Mouse (Mus musculus) heart, embryonic 10.5 days (tissue): ENCODE measurements around the gene Serpinc1. TPM values are rescaled to one million over a fixed set of nuclear protein-coding genes. Genes with fewer than 3 reads are reported as not detected.

Experiments used
- DNase-seq: peaks from one replicate; pipeline ENCODE4 v3.0.0-alpha.2; 2017; ENCODE audit warnings: low spot score
- H3K27ac ChIP-seq: fragments of 300-500 bp; sonication (generic); 2 replicates; pipeline ENCODE4 v1.5.1; 2016; ENCODE audit warnings: mild to moderate bottlenecking
- H3K27me3 ChIP-seq: fragments of 300-500 bp; sonication (generic); 2 replicates; pipeline ENCODE4 v1.6.1; 2016; ENCODE audit warnings: mild to moderate bottlenecking; ENCODE audit not compliant: poor library complexity, insufficient read depth, severe bottlenecking
- H3K36me3 ChIP-seq: fragments of 300-500 bp; sonication (generic); 2 replicates; pipeline ENCODE4 v1.6.1; 2016; ENCODE audit warnings: mild to moderate bottlenecking, moderate library complexity
- H3K4me1 ChIP-seq: fragments of 300-500 bp; sonication (generic); 2 replicates; pipeline ENCODE4 v1.6.1; 2016; ENCODE audit warnings: mild to moderate bottlenecking
- H3K4me3 ChIP-seq: fragments of 300-500 bp; sonication (generic); 2 replicates; pipeline ENCODE4 v1.5.1; 2016; ENCODE audit warnings: mild to moderate bottlenecking, moderate library complexity
- H3K9me3 ChIP-seq: fragments of 300-500 bp; sonication (generic); 2 replicates; pipeline ENCODE4 v1.6.1; 2016; ENCODE audit warnings: mild to moderate bottlenecking, moderate library complexity
- WGBS: fragments of 180-500 bp; shearing (Covaris S2); methylation state at CpG from one replicate; pipeline ENCODE4 v1.1.7; 2016; 5-methylcytosine and 5-hydroxymethylcytosine counted together
- polyA plus RNA-seq: library from polyadenylated mRNA; unstranded; fragments of >200 nt; fragmentation: Nextera tagmentation; extraction: Ambion mirVana; gene quantifications from 2 replicates; pipeline ENCODE4 v1.2.1, GENCODE M21; 2016

Serpinc1 gene
- polyA plus RNA-seq, 1 experiment from 2014 or later: 32.9 TPM

DNA sequence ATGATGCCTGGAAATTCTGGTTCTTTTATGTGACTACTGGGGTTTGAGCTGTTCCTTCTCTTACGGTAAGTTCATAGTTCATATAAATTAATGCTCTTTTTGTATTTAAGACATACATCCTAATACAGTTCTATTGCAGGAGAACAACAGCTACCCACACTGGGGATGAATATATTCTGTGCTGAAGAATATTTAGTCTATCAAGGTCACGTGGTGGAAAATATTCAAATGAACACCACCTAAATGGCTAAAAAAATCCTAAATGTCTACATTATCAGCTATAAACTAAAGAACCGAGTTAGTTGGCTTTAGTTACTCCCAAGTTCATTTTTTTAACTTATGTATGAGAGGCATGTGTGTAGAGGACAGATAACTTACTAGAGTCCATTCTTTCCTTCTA, 51.7 kb downstream of the Serpinc1 start:
- H3K9me3 ChIP-seq: no peaks in the 10 kb centered on the region
- H3K4me1 ChIP-seq: peaks cover 4% of the 10 kb centered on the region; the same call in 1 of the 2 replicates
- no peak overlapping the region for H3K27ac ChIP-seq
- no peaks in the 10 kb centered on the region for H3K27me3 ChIP-seq
- no peak for DNase-seq
- WGBS: 88% methylated on average over 3 of the region's 3 CpGs
- no peak overlapping the region for H3K4me3 ChIP-seq
- peaks cover 49% of the 10 kb centered on the region for H3K36me3 ChIP-seq

DNA sequence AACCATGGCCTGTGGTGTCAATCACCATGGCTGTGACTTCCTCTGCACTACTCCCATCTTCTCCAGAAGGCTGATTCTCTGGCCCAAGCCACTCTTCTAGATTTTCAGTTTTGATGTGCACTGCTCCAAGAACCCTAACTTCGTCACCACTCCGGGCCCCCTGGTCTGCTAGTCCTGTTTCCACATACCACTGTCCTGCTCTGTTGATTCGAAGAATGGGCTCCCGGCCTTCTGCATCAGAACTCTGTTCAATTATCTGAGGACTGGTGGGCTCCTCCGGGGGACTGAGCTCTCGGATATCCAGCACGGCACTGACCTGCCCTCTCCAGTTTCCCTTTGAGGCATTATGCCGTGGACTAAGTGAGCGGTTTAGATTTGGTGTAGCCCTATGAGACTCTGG, 53.5 kb downstream of the Serpinc1 start:
- peaks cover 4% of the 10 kb centered on the region; the same call in 1 of the 2 replicates for H3K4me1 ChIP-seq
- H3K9me3 ChIP-seq: no peaks in the 10 kb centered on the region
- WGBS: 92% methylated on average over 9 of the region's 9 CpGs
- no peak overlapping the region for H3K27ac ChIP-seq
- no peaks in the 10 kb centered on the region for H3K27me3 ChIP-seq
- H3K4me3 ChIP-seq: no peak overlapping the region
- no peak for DNase-seq
- peaks cover 55% of the 10 kb centered on the region for H3K36me3 ChIP-seq

DNA sequence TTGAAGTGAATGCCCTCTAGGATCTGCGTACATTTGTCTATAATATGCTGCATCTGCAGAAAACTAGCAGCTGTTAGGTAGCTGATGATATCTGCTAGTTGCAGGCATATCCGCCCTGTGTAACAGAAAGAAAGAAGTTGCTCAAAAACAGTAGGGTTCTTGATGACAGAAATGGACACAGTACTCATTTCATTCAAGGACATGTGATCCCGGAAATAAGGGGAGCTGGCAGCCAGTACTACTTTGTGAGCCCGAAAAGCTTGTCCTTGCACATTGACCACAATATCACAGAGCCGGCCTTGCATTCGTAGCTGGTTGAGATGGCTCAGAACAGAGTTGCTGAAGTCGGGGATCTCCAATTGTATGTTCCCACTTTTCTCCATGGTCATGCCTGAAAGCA, 54.0 kb downstream of the Serpinc1 start:
- Histone ChIP-seq H3K9me3 (no peaks in the 10 kb centered on the region), H3K4me1 (peaks cover 4% of the 10 kb centered on the region; the same call in 1 of the 2 replicates), H3K27ac (no peak overlapping the region), H3K36me3 (peaks cover 55% of the 10 kb centered on the region), H3K27me3 (no peaks in the 10 kb centered on the region), H3K4me3 (no peak overlapping the region)
- DNase-seq: no peak
- WGBS: 89% methylated on average over 7 of the region's 7 CpGs

DNA sequence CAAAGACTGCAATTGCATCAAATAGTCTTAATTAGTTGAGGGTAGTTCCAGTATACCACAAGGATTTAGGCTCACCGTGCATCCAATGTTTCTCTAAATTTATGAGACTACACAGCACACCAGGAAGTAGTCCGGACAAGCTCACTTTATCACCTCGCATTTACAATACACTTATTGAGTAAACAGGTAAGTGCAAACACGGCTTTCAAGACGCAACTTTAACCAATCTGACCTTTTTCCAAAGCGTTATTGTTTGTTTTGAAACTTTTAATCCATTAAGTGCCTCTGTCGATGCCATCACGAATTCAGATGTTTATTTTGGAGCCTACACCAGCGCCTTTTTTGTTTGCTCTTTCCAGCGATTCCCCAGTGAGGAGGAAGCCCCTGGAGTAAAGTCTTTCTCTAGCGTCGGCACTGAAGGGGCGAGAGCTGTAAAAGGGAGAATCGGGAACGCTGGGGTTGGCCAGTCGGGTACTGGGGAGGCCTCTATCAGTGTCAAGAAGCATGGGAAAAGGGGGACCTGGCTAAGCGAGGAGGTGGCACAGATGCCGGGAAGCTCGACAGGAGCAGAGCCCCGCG, 55.6 kb downstream of the Serpinc1 start:
- WGBS: 1% methylated on average over 21 of the region's 21 CpGs
- Histone ChIP-seq H3K36me3 (peaks cover 69% of the 10 kb centered on the region), H3K27ac (peak overlapping the region; percentile 98), H3K4me1 (peaks cover 4% of the 10 kb centered on the region; the same call in 1 of the 2 replicates), H3K27me3 (no peaks in the 10 kb centered on the region), H3K9me3 (no peaks in the 10 kb centered on the region), H3K4me3 (peak overlapping the region; percentile 80)
- no peak for DNase-seq

DNA sequence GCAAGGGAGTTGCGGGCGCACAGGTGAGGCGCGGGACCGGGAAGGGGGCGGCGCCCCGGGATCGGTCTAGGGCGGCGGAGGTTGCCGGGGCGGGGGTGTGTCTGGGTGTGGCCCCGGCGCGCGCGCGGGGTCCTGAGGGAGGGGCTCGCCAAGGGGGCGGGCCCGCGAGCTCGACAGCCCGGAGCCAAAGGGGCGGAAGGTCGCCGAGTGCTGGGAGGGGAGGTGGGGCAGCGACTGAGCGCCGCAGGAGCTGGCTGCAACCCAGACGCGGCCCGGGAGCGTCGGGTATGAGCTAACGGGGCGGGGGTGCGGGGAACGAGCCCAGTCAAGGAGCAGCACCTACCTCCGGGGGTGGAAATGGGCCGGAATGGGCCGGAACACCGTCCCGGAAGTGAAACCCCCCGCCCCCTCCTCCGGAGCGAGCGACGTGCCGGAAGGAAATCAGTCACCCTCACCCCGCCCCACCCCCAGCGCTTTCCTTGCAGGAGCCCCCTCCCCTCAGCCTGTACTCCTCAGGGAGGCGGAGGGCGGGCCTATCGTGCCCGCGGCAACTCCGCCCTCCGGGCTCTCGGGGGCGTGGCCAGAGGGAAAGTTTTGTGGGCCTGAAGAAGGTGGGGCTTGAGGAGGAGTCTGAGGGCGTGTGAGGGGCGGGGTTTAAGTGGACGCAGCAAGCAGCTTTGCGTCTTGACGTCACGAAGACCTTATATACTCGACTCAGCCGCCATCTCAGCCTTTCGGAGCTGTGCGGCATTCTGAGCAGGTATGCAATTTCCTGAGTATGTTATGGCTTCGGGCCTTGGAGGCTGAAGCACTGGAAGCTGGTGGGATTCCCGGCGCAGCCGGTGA, 56.3 kb downstream of the Serpinc1 start, which contains the start of gene Zbtb37:
Gene Zbtb37 (minus strand): TSS at position 415 of the 846 bp plus-strand sequence.
- Histone ChIP-seq H3K27me3 (no peaks in the 10 kb centered on the region), H3K9me3 (no peaks in the 10 kb centered on the region), H3K4me3 (peak within 1 kb of the TSS; percentile 80), H3K27ac (peak within 1 kb of the TSS; percentile 98), H3K4me1 (peaks cover 4% of the 10 kb centered on the region; the same call in 1 of the 2 replicates), H3K36me3 (peaks cover 66% of the 10 kb centered on the region)
- under 1% methylated on average over 76 of the region's 76 CpGs for WGBS
- DNase-seq: peak; percentile 100

DNA sequence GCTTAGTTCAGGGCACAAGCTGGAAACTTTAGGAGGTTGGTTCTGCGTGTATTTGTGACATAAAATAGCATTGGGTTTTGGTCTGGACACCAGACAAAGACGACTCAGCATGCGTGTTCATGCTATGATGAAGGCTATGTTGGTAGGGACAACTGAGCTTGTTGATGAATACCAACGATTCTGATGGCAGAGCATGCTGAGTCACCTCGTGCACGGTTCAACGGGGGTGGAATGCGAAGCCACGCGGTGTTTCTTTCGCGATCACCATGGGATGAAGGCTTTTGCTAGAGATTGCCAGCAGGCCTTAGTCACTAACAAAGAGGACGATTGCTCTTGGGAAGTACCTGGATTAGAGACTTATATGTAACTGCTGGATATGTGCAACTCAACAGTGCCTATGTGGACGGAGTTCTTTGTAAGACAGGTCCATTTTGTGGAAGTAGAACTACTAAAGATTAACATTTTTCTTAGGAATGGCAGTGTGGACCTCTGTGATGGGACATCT, 56.9 kb downstream of the Serpinc1 start:
- Histone ChIP-seq H3K27me3 (no peaks in the 10 kb centered on the region), H3K36me3 (peaks cover 61% of the 10 kb centered on the region), H3K27ac (peak overlapping the region; percentile 98), H3K4me1 (peaks cover 4% of the 10 kb centered on the region; the same call in 1 of the 2 replicates), H3K9me3 (no peaks in the 10 kb centered on the region), H3K4me3 (peak overlapping the region; percentile 80)
- DNase-seq: no peak
- WGBS: under 1% methylated on average over 14 of the region's 14 CpGs

DNA sequence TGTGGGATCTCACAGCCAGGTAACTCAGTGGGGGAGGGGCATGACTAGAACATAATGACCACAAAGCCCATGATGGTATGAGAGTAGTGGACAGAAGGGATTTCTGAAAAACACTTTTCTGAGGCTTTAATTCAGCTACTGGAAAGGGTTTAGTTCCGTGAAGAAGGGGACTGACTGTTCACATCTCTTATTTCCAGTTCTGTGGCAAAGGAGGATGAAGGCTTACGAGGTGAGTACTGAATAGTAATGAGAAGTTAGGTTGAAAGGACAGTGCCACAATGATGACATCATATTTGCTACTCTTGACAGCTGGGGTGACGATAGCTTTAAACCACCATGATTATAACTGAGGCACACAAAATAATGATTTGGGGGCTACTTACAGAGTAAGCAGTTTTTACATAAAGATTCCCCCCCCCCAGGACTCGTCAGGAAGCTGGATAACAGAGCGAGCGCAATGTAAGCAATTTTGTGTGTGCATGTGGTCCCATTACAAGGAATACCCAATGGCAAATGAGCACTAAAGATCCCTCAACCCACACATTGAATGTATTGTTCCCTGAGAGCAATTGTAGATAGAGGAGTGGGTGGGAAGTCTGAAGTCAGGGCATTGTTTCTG, 57.5 kb downstream of the Serpinc1 start:
- no peaks in the 10 kb centered on the region for H3K9me3 ChIP-seq
- H3K36me3 ChIP-seq: peaks cover 55% of the 10 kb centered on the region
- H3K4me1 ChIP-seq: peaks cover 4% of the 10 kb centered on the region; the same call in 1 of the 2 replicates
- 1% methylated on average over 6 of the region's 6 CpGs for WGBS
- peak overlapping the region; percentile 98 for H3K27ac ChIP-seq
- DNase-seq: no peak
- peak overlapping the region; percentile 80 for H3K4me3 ChIP-seq
- H3K27me3 ChIP-seq: no peaks in the 10 kb centered on the region

DNA sequence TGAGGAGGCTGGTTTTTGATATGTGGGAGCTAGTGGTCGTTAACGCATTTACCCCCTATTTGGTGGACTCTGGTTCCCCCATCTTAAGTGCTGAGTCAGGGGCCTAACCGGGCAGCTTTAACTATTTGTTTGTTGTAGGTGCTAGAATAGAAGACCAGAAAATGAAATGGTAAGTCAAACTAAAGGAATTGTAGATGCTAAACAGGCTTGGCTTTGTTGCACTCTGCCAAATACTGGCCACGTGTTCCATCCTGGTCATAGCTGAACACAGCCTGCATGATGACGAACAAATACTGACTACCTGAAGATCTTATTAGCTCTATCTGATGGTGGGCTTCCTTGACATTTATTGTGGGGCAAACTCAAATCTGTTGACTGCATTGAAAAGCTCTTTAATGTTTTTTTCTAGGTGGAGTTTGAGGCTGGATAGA, 58.0 kb downstream of the Serpinc1 start:
- peak overlapping the region; percentile 98 for H3K27ac ChIP-seq
- no peaks in the 10 kb centered on the region for H3K9me3 ChIP-seq
- no peaks in the 10 kb centered on the region for H3K27me3 ChIP-seq
- no peak for DNase-seq
- H3K4me3 ChIP-seq: peak overlapping the region; percentile 80
- WGBS: 3% methylated on average over 5 of the region's 5 CpGs
- H3K36me3 ChIP-seq: peaks cover 50% of the 10 kb centered on the region
- peaks cover 4% of the 10 kb centered on the region; the same call in 1 of the 2 replicates for H3K4me1 ChIP-seq

DNA sequence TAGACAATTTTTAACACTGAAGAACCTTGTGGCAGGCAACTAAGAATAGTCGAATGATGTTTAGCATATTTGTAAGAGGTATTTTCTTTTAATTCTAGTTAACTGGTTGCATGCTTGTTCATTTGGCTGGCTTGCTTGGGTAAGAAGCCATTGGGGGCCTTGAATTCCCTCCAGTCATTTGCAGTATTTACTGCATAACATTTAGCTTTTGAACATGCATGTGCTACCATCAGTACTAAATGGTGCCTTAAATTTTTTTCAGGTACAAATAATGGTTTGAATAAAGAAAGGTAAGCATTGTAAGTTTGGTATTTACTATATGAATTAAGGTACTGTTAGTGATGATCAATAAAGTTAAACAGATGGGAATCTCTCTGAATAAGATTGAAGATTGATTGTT, 58.6 kb downstream of the Serpinc1 start:
- 4% methylated on average over 1 of the region's 1 CpGs for WGBS
- Histone ChIP-seq H3K27ac (peak overlapping the region; percentile 98), H3K4me3 (peak overlapping the region; percentile 80), H3K27me3 (no peaks in the 10 kb centered on the region), H3K9me3 (no peaks in the 10 kb centered on the region), H3K36me3 (peaks cover 48% of the 10 kb centered on the region), H3K4me1 (peaks cover 4% of the 10 kb centered on the region; the same call in 1 of the 2 replicates)
- no peak for DNase-seq

DNA sequence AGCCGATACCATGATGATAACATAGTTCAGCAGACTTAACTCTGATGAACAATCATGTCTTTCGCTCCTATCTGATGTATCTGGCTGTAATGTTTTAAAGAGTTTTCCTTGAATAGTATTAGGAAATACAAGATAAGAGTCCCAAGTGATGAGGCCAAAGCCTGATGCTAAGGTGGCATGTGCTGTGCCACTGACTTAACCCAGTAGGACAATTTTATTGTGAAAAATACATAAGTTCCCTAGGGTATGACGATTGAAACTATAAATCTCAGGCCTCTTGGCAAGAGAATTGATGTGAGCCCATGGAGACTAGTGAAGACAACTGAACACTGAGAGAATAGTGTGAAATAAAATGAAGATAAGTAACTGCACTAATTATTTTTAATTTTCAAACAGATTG, 59.2 kb downstream of the Serpinc1 start:
- Histone ChIP-seq H3K36me3 (peaks cover 46% of the 10 kb centered on the region), H3K4me3 (peak overlapping the region; percentile 80), H3K9me3 (no peaks in the 10 kb centered on the region), H3K27me3 (no peaks in the 10 kb centered on the region), H3K4me1 (peaks cover 4% of the 10 kb centered on the region; the same call in 1 of the 2 replicates), H3K27ac (peak overlapping the region; percentile 98; the same call in 1 of the 2 replicates)
- no peak for DNase-seq
- 34% methylated on average over 3 of the region's 3 CpGs for WGBS

DNA sequence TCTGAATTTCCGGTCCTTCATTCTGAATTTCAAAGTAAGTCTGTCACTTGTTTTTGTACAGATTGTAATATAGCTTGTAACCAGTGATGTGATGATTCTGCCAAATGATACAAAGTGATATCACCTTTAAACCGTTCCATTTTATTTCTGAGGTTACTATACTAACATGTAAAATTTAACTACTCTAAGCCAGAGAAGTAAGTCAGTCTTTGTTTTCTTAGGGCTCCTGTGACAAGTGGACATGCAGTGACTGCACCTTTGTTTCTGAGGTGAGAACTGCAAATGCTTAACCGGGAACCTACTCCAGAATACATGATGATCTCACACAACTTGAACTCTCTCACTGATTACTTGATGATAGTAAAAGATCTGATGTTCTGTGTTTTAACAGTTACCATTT, 59.6 kb downstream of the Serpinc1 start:
- 57% methylated on average over 3 of the region's 3 CpGs for WGBS
- Histone ChIP-seq H3K27ac (no peak overlapping the region; the same call in 1 of the 2 replicates), H3K27me3 (no peaks in the 10 kb centered on the region), H3K9me3 (no peaks in the 10 kb centered on the region), H3K36me3 (peaks cover 46% of the 10 kb centered on the region), H3K4me3 (peak overlapping the region; percentile 80), H3K4me1 (peaks cover 4% of the 10 kb centered on the region; the same call in 1 of the 2 replicates)
- DNase-seq: no peak

DNA sequence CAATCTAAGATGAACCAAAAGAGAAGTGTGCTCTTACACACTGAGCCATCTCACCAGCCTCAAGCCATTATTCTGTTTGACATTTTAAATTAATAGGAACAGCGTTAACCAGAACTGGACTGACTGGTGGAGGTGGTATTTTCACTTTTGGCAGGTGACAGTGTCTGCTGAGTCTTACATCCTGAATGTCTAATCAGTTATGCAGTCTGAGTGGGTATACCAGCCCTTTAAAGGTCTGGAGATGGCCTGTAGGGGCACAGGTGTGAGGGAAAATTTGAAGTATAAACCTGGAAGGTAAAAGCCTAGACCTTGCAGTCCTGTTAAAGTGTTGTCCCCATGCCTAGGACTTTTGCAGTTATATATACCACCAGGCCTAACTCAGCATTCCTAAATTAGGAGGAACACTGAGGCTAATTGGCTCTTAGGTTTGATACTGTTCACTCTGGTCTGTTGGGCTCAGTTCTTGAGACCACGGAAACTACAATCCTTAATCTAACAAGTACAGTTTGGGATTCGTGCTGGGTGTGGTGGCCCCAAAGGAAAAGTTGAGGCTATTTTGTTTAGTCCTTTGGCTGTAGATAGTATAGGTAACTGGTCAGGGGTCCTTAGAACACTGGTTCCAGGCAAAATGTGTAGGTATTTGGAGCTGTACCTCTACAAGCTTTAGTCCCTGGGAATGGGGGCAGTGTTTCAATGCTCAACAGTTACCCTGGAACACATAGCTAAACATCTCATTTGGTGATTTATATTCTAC, 60.8 kb downstream of the Serpinc1 start:
- Histone ChIP-seq H3K4me1 (no peaks in the 10 kb centered on the region), H3K9me3 (no peaks in the 10 kb centered on the region), H3K27ac (no peak overlapping the region), H3K27me3 (no peaks in the 10 kb centered on the region), H3K4me3 (no peak overlapping the region), H3K36me3 (peaks cover 48% of the 10 kb centered on the region)
- no peak for DNase-seq
- WGBS: 14% methylated on average over 3 of the region's 3 CpGs
